Mouse (Mus musculus) R1 (cell line): ENCODE measurements around the gene Ipcef1.

Experiments used
- DNase-seq: peaks from one replicate; pipeline ENCODE4 v3.0.0-alpha.2; 2018; ENCODE audit warnings: low read depth, low spot score

The Ipcef1 gene

GRCm38 (mm10) chr10:6889640-6890245 is 162.5 kb downstream of the Ipcef1 start:
- DNase-seq = no peak

- DNase-seq = peak; percentile 41
These were observed 166.8 kb downstream of the Ipcef1 start for GRCm38 (mm10) chr10:6885460-6885859.

- peak; percentile 84 for DNase-seq
These were observed 170.2 kb downstream of the Ipcef1 start for GRCm38 (mm10) chr10:6882041-6882440.

- DNase-seq = peak; percentile 75
These were observed 173.9 kb downstream of the Ipcef1 start for GRCm38 (mm10) chr10:6878276-6878881.

- DNase-seq = no peak
These were observed 178.4 kb downstream of the Ipcef1 start for GRCm38 (mm10) chr10:6873917-6874316.

- DNase-seq = no peak
These were observed 180.7 kb downstream of the Ipcef1 start for GRCm38 (mm10) chr10:6871418-6872072.

- no peak for DNase-seq
These were observed 196.5 kb downstream of the Ipcef1 start for GRCm38 (mm10) chr10:6855812-6856211.

GRCm38 (mm10) chr10:6848834-6849233 is 203.4 kb downstream of the Ipcef1 start:
- no peak for DNase-seq

- no peak for DNase-seq
These were observed 204.0 kb downstream of the Ipcef1 start for GRCm38 (mm10) chr10:6848162-6848754.

GRCm38 (mm10) chr10:6846283-6846682 is 206.0 kb downstream of the Ipcef1 start:
- DNase-seq = no peak

GRCm38 (mm10) chr10:6842225-6842624 is 210.1 kb downstream of the Ipcef1 start:
- DNase-seq = no peak
